Comparison of ENCODE assay signal across 21 mouse cellular contexts in genomic region chr2:52918094-52918493, GRCm38 (mm10).
A peak's percentile ranks its signal among the peaks of the same experiment; 100 is the strongest.
DNase-seq lines count a peak whose midpoint lies in the region; ATAC-seq and TF ChIP-seq lines count a peak whose summit lies in the region.
"Had no signal": no experiment of that assay in that cellular context is flagged by ENCODE, and none has a peak within 500 bp of the region (broad histone marks: within the 10 kb centered on the region; RNA-seq: fewer than 3 reads in every experiment).

No protein-coding gene starts in this region.

- no peaks in the 10 kb centered on the region for H3K36me3 ChIP-seq in heart, embryonic 13.5 days
- H3K36me3 ChIP-seq in heart, adult 2 months (ENCODE audit: control insufficient read depth, insufficient read depth, low read length): peaks cover 5% of the 10 kb centered on the region
- H3K36me3 ChIP-seq in liver, adult 2 months (ENCODE audit: control insufficient read depth, insufficient read depth, low read length): no peaks in the 10 kb centered on the region
- H3K36me3 ChIP-seq: forebrain, embryonic 10.5 days; intestine, embryonic 15.5 days; liver, embryonic 13.5 days; midbrain, embryonic 12.5 days had no signal

- TF ChIP-seq EP300 in heart, adult 2 months (IDR thresholded peaks at IDR 0.05; ENCODE audit: insufficient read depth, low read depth, low read length): no peak

- TF ChIP-seq POLR2A in heart, adult 2 months (IDR thresholded peaks at IDR 0.05; ENCODE audit: insufficient read depth, low read depth, low read length): no peak
- no peak for TF ChIP-seq POLR2A in liver, adult 2 months (IDR thresholded peaks at IDR 0.05; ENCODE audit: extremely low read depth, insufficient read depth, low read length)

- no peaks in the 10 kb centered on the region for H3K27me3 ChIP-seq in heart, embryonic 13.5 days (replicated peaks)
- H3K27me3 ChIP-seq in heart, adult 2 months (ENCODE audit: control insufficient read depth, insufficient read depth, low read length): no peaks in the 10 kb centered on the region
- no peaks in the 10 kb centered on the region for H3K27me3 ChIP-seq in liver, adult 2 months (ENCODE audit: control insufficient read depth, insufficient read depth, low read length)
- H3K27me3 ChIP-seq: CH12.LX; intestine, embryonic 15.5 days; liver, embryonic 13.5 days; midbrain, embryonic 12.5 days had no signal

- intact Hi-C loops in heart, adult 2 months (cut with DNase I): no loop called here

- no peak overlapping the region for H3K9ac ChIP-seq in heart, embryonic 13.5 days
- H3K9ac ChIP-seq in heart, adult 2 months (ENCODE audit: low read depth, low read length): no peak overlapping the region
- H3K9ac ChIP-seq in liver, adult 2 months (ENCODE audit: low read depth, low read length): no peak overlapping the region
- H3K9ac ChIP-seq: hindbrain, embryonic 14.5 days; intestine, embryonic 15.5 days; liver, embryonic 13.5 days; midbrain, embryonic 12.5 days had no signal

- H3K4me3 ChIP-seq in heart, embryonic 13.5 days: no peak overlapping the region
- no peak overlapping the region for H3K4me3 ChIP-seq in heart, adult 2 months
- no peak overlapping the region for H3K4me3 ChIP-seq in liver, adult 2 months (ENCODE audit: insufficient read depth, low read depth, low read length)
- H3K4me3 ChIP-seq: forebrain, embryonic 10.5 days; intestine, embryonic 15.5 days; liver, embryonic 13.5 days; midbrain, embryonic 12.5 days had no signal

- 63% methylated on average over 5 of the region's 5 CpGs for WGBS in heart, embryonic 13.5 days
- 36% methylated on average over 5 of the region's 5 CpGs for WGBS in heart, adult 2 months
- WGBS in liver, adult 2 months: 28% methylated on average over 5 of the region's 5 CpGs

- H3K79me2 ChIP-seq in heart, adult 2 months (replicated peaks; ENCODE audit: control insufficient read depth, insufficient read depth, low read length): no peaks in the 10 kb centered on the region
- no peaks in the 10 kb centered on the region; the same call in 1 of the 2 replicates for H3K79me2 ChIP-seq in liver, adult 2 months (ENCODE audit: control insufficient read depth, insufficient read depth, low read length)

- no peak for ATAC-seq in heart, embryonic 13.5 days (ENCODE audit: extremely low read depth, insufficient number of reproducible peaks, low FRiP score, low TSS enrichment)
- no peak for ATAC-seq in monocyte, adult 5-6 weeks (replicated peaks; ENCODE audit: insufficient number of reproducible peaks, low FRiP score, low TSS enrichment, poor library complexity, severe bottlenecking)
- ATAC-seq: intestine, embryonic 15.5 days had no signal

- H3K9me3 ChIP-seq in heart, embryonic 13.5 days: no peaks in the 10 kb centered on the region
- H3K9me3 ChIP-seq: forebrain, embryonic 10.5 days; intestine, embryonic 15.5 days; liver, embryonic 13.5 days; midbrain, embryonic 12.5 days had no signal

- no peak overlapping the region for H3K4me2 ChIP-seq in heart, embryonic 13.5 days
- H3K4me2 ChIP-seq: hindbrain, embryonic 14.5 days; intestine, embryonic 15.5 days; liver, embryonic 13.5 days; midbrain, embryonic 12.5 days had no signal

- peak overlapping the region; percentile 53; the same call in 1 of the 2 replicates for H3K27ac ChIP-seq in heart, embryonic 13.5 days (replicated peaks)
- no peak overlapping the region; the same call in 1 of the 2 replicates for H3K27ac ChIP-seq in heart, adult 2 months
- H3K27ac ChIP-seq in liver, adult 2 months (replicated peaks; ENCODE audit: insufficient read depth, low read depth, low read length): peak overlapping the region; percentile 10; the same call in 1 of the 2 replicates
- H3K27ac ChIP-seq: forebrain, embryonic 10.5 days; hindbrain, embryonic 14.5 days; intestine, embryonic 15.5 days; liver, embryonic 13.5 days; macrophage; midbrain, embryonic 12.5 days had no signal

- TF ChIP-seq CTCF in heart, adult 2 months (IDR thresholded peaks at IDR 0.05): no peak
- TF ChIP-seq CTCF in liver, adult 2 months (IDR thresholded peaks at IDR 0.05; ENCODE audit: low read depth, low read length): no peak

- H3K4me1 ChIP-seq in heart, embryonic 13.5 days: no peaks in the 10 kb centered on the region
- H3K4me1 ChIP-seq in heart, adult 2 months (ENCODE audit: control insufficient read depth, insufficient read depth, low read length): peaks cover 2% of the 10 kb centered on the region
- peaks cover 5% of the 10 kb centered on the region for H3K4me1 ChIP-seq in liver, adult 2 months (ENCODE audit: control insufficient read depth, insufficient read depth, low read length)
- H3K4me1 ChIP-seq: intestine, embryonic 15.5 days had no signal

- DNase-seq in adrenal gland, adult (ENCODE audit: inconsistent age in 2 of 2, low spot score in 1 of 2): peak; percentile 30 to 77
- DNase-seq in adrenal gland, postnatal 4 days (ENCODE audit: low spot score in 2 of 2): no peak
- DNase-seq in heart, adult 2 months: no peak
- DNase-seq in liver, adult 2 months (ENCODE audit: extremely low read depth, low read depth, low spot score): peak; percentile 60
- no peak for DNase-seq in liver
- peak; percentile 61 for DNase-seq in brain, adult 2 months (ENCODE audit: low read depth, low spot score)
- DNase-seq: cerebellum, adult 9-11 months; gastrocnemius, postnatal 14 days; layer of hippocampus, postnatal 36 days; liver, embryonic 13.5 days; retina, postnatal 1 day; right cerebral cortex, postnatal 4 days; thymus, postnatal 25 days had no signal

Comparison
In these comparisons a context has a peak if more than half of its experiments do, and no peak if none do; other contexts are left out.
1. DNase-seq: peak in adrenal gland, adult (2 of 2), liver, adult 2 months (single experiment) and brain, adult 2 months (single experiment); none in adrenal gland, postnatal 4 days (0 of 2), heart, adult 2 months (0 of 2) and liver (single experiment).